ENCODE assay signal across 24 mouse cellular contexts in genomic region chr2:104001861-104002260, GRCm38 (mm10). TPM values are rescaled to one million over a fixed set of nuclear protein-coding genes. Genes with fewer than 3 reads are reported as not detected.
DNase-seq lines count a peak whose midpoint lies in the region; ATAC-seq lines count a peak whose summit lies in the region.
"Had no signal": no experiment of that assay in that cellular context is flagged by ENCODE, and none has a peak within 500 bp of the region (broad histone marks: within the 10 kb centered on the region; RNA-seq: fewer than 3 reads in every experiment).

No protein-coding gene starts in this region.

- ATAC-seq in frontal cortex, adult (ENCODE audit: low TSS enrichment): peak; percentile 47
- ATAC-seq in midbrain, embryonic 11.5 days (ENCODE audit: low FRiP score): no peak
- ATAC-seq in midbrain, embryonic 16.5 days: no peak
- ATAC-seq: activated CD4-positive, CD25-positive, alpha-beta regulatory T cell, adult 4 months; CD4-positive, CD25-positive, alpha-beta regulatory T cell, adult 4 months; forebrain, embryonic 13.5 days; Patski had no signal

- no peaks in the 10 kb centered on the region for H3K27me3 ChIP-seq in midbrain, embryonic 11.5 days (ENCODE audit: control insufficient read depth, insufficient read depth, low read length)
- H3K27me3 ChIP-seq in midbrain, embryonic 16.5 days (ENCODE audit: control insufficient read depth, insufficient read depth, low read depth, low read length): no peaks in the 10 kb centered on the region

- H3K36me3 ChIP-seq in midbrain, embryonic 11.5 days (ENCODE audit: control insufficient read depth, insufficient read depth, low read length): no peaks in the 10 kb centered on the region
- H3K36me3 ChIP-seq in midbrain, embryonic 16.5 days (ENCODE audit: control insufficient read depth, insufficient read depth, low read length): no peaks in the 10 kb centered on the region
- H3K36me3 ChIP-seq: embryonic facial prominence, embryonic 10.5 days; embryonic facial prominence, embryonic 12.5 days; forebrain, embryonic 15.5 days; G1E had no signal

- DNase-seq in frontal cortex, postnatal 25 days (ENCODE audit: low spot score in 2 of 2): no peak
- peak; percentile 72 for DNase-seq in midbrain, embryonic 11.5 days (ENCODE audit: low spot score, missing footprints)
- DNase-seq in 3T3-L1 (ENCODE audit: low read depth, low spot score): peak; percentile 7
- DNase-seq in brain, adult 2 months (ENCODE audit: low read depth, low spot score): peak; percentile 26
- no peak for DNase-seq in urinary bladder, postnatal 4 days (ENCODE audit: low spot score in 2 of 2)
- DNase-seq: adrenal gland, postnatal 10 days; adrenal gland, postnatal 25 days; cerebellum, adult 11-12 months; cerebellum, adult 2 months; cerebellum, adult 9-10 months; cerebellum, postnatal 10 days; cerebellum, postnatal 25 days had no signal

- H3K9ac ChIP-seq in midbrain, embryonic 11.5 days (ENCODE audit: low read length): no peak overlapping the region
- H3K9ac ChIP-seq in midbrain, embryonic 16.5 days (ENCODE audit: low read depth, low read length): no peak overlapping the region
- H3K9ac ChIP-seq: embryonic facial prominence, embryonic 12.5 days; forebrain, embryonic 13.5 days; forebrain, embryonic 15.5 days; forebrain, postnatal 0 days had no signal

- WGBS in midbrain, embryonic 11.5 days: 80% methylated on average over 4 of the region's 4 CpGs
- WGBS in midbrain, embryonic 16.5 days: 75% methylated on average over 4 of the region's 4 CpGs

- no peak overlapping the region for H3K27ac ChIP-seq in midbrain, embryonic 11.5 days (ENCODE audit: low read depth, low read length)
- no peak overlapping the region for H3K27ac ChIP-seq in midbrain, embryonic 16.5 days (ENCODE audit: low read length)
- H3K27ac ChIP-seq: embryonic facial prominence, embryonic 10.5 days; embryonic facial prominence, embryonic 12.5 days; forebrain, embryonic 13.5 days; forebrain, embryonic 15.5 days had no signal

- H3K9me3 ChIP-seq in midbrain, embryonic 11.5 days (ENCODE audit: control insufficient read depth, low read length): no peaks in the 10 kb centered on the region
- H3K9me3 ChIP-seq in midbrain, embryonic 16.5 days (replicated peaks; ENCODE audit: control insufficient read depth, low read length, poor library complexity, severe bottlenecking): no peaks in the 10 kb centered on the region
- H3K9me3 ChIP-seq: embryonic facial prominence, embryonic 10.5 days; embryonic facial prominence, embryonic 12.5 days; forebrain, embryonic 13.5 days; forebrain, embryonic 15.5 days; G1E had no signal

- no peak overlapping the region for H3K4me3 ChIP-seq in midbrain, embryonic 11.5 days (ENCODE audit: low read depth, low read length)
- no peak overlapping the region for H3K4me3 ChIP-seq in midbrain, embryonic 16.5 days (ENCODE audit: low read depth, low read length)
- H3K4me3 ChIP-seq: embryonic facial prominence, embryonic 10.5 days; embryonic facial prominence, embryonic 12.5 days; forebrain, embryonic 13.5 days; forebrain, embryonic 15.5 days had no signal

- H3K4me1 ChIP-seq in midbrain, embryonic 11.5 days (ENCODE audit: control insufficient read depth, insufficient read depth, low read length): no peaks in the 10 kb centered on the region
- H3K4me1 ChIP-seq in midbrain, embryonic 16.5 days (ENCODE audit: control insufficient read depth, insufficient read depth, low read length): no peaks in the 10 kb centered on the region
- H3K4me1 ChIP-seq: embryonic facial prominence, embryonic 12.5 days; forebrain, embryonic 13.5 days; forebrain, embryonic 15.5 days had no signal

- H3K4me2 ChIP-seq in midbrain, embryonic 11.5 days: no peak overlapping the region
- no peak overlapping the region for H3K4me2 ChIP-seq in midbrain, embryonic 16.5 days (ENCODE audit: low read length)
- H3K4me2 ChIP-seq: embryonic facial prominence, embryonic 12.5 days; forebrain, embryonic 13.5 days; forebrain, embryonic 15.5 days had no signal

RNA-seq across cellular contexts. Expression of gene Fbxo3, which starts 25.7 kb away (rescaled TPM):
- 60.1 and 72.8 TPM in 2 replicates for polyA plus RNA-seq in midbrain, embryonic 11.5 days (2014; fragmentation: Nextera tagmentation; extraction: Ambion mirVana)
- 84.0 and 86.3 TPM in 2 replicates for polyA plus RNA-seq in midbrain, embryonic 16.5 days (2015; fragmentation: Nextera tagmentation; extraction: Ambion mirVana)

RNA-seq across cellular contexts. Expression of gene 4931422A03Rik, which starts 26.3 kb away (rescaled TPM):
- polyA plus RNA-seq in midbrain, embryonic 11.5 days (2014; fragmentation: Nextera tagmentation; extraction: Ambion mirVana): 1.1 and 1.5 TPM in 2 replicates
- polyA plus RNA-seq in midbrain, embryonic 16.5 days (2015; fragmentation: Nextera tagmentation; extraction: Ambion mirVana): 2.3 and 2.9 TPM in 2 replicates
- polyA plus RNA-seq: cerebellum, adult 2 months; cortical plate, adult 2 months; G1E had no signal

RNA-seq across cellular contexts. Expression of gene Lmo2, which starts 44.1 kb away (rescaled TPM):
- polyA plus RNA-seq in midbrain, embryonic 11.5 days (2014; fragmentation: Nextera tagmentation; extraction: Ambion mirVana): 25.8 and 28.6 TPM in 2 replicates
- polyA plus RNA-seq in midbrain, embryonic 16.5 days (2015; fragmentation: Nextera tagmentation; extraction: Ambion mirVana): 25.5 and 29.0 TPM in 2 replicates

Comparison
In these comparisons a context has a peak if more than half of its experiments do, and no peak if none do; other contexts are left out.
1. DNase-seq: peak in midbrain, embryonic 11.5 days (single experiment), 3T3-L1 (single experiment) and brain, adult 2 months (single experiment); none in frontal cortex, postnatal 25 days (0 of 2) and urinary bladder, postnatal 4 days (0 of 2).